Mouse (Mus musculus) embryo, embryonic 9.5 days (tissue): ENCODE measurements around the gene Capn8.
"Not testable (repeated sequence)": the region's sequence is repeated elsewhere in the genome, so short reads cannot be mapped to it uniquely, and the experiment has no call there.

Source experiments
- DNase-seq: peaks from one replicate; pipeline ENCODE4 v3.0.0-alpha.2; 2017; ENCODE audit errors: extremely low spot score

Capn8 gene

GRCm38 (mm10) chr1:182618200-182618947 lies 53.6 kb downstream of the Capn8 start:
- peak; percentile 27 for DNase-seq

GRCm38 (mm10) chr1:182620470-182620869 lies 55.7 kb downstream of the Capn8 start:
- no peak for DNase-seq

- DNase-seq: no peak
Measured at GRCm38 (mm10) chr1:182621256-182621655, 56.4 kb downstream of the Capn8 start.

- DNase-seq: no peak
Measured at GRCm38 (mm10) chr1:182626197-182626596, 61.4 kb downstream of the Capn8 start.

- DNase-seq: no peak
Measured at GRCm38 (mm10) chr1:182629228-182629627, 64.4 kb downstream of the Capn8 start.

GRCm38 (mm10) chr1:182633712-182634294 lies 69.0 kb downstream of the Capn8 start:
- no peak for DNase-seq

GRCm38 (mm10) chr1:182639016-182639415 lies 74.2 kb downstream of the Capn8 start:
- no peak for DNase-seq

- no peak for DNase-seq
Measured at GRCm38 (mm10) chr1:182639456-182639855, 74.6 kb downstream of the Capn8 start.

- no peak for DNase-seq
Measured at GRCm38 (mm10) chr1:182640094-182640493, 75.3 kb downstream of the Capn8 start.

- peak; percentile 35 for DNase-seq
Measured at GRCm38 (mm10) chr1:182642779-182643178, 78.0 kb downstream of the Capn8 start.

- DNase-seq: not testable (repeated sequence)
Measured at GRCm38 (mm10) chr1:182644418-182644817, 79.6 kb downstream of the Capn8 start.

- DNase-seq: no peak
Measured at GRCm38 (mm10) chr1:182645211-182645668, 80.4 kb downstream of the Capn8 start.

GRCm38 (mm10) chr1:182646796-182647195 lies 82.0 kb downstream of the Capn8 start:
- DNase-seq: no peak

GRCm38 (mm10) chr1:182657760-182658159 lies 93.0 kb downstream of the Capn8 start:
- DNase-seq: peak; percentile 55

GRCm38 (mm10) chr1:182660365-182660764 lies 95.6 kb downstream of the Capn8 start:
- no peak for DNase-seq

- no peak for DNase-seq
Measured at GRCm38 (mm10) chr1:182663671-182664070, 98.9 kb downstream of the Capn8 start.

GRCm38 (mm10) chr1:182664841-182665240 lies 100.0 kb downstream of the Capn8 start:
- no peak for DNase-seq

GRCm38 (mm10) chr1:182667281-182667680 lies 102.5 kb downstream of the Capn8 start:
- no peak for DNase-seq

- no peak for DNase-seq
Measured at GRCm38 (mm10) chr1:182669741-182670140, 104.9 kb downstream of the Capn8 start.

- peak; percentile 43 for DNase-seq
Measured at GRCm38 (mm10) chr1:182670563-182671342, 105.9 kb downstream of the Capn8 start.

GRCm38 (mm10) chr1:182671343-182671624 lies 106.5 kb downstream of the Capn8 start:
- DNase-seq: no peak

- DNase-seq: no peak
Measured at GRCm38 (mm10) chr1:182675346-182675745, 110.5 kb downstream of the Capn8 start.

GRCm38 (mm10) chr1:182678151-182678550 lies 113.3 kb downstream of the Capn8 start:
- DNase-seq: no peak
